Mouse (Mus musculus): ENCODE data around the gene R3hdm4.
"Not testable (repeated sequence)": the region's sequence is repeated elsewhere in the genome, so short reads cannot be mapped to it uniquely, and the experiment has no call there.

R3hdm4 gene

GRCm38 (mm10) chr10:79920958-79921535 lies at the start of gene R3hdm4:
TSS of gene R3hdm4 (minus strand) at chr10:79921208.
- no peak for DNase-seq (ENCODE audit: low spot score in 2 of 2)

DNA sequence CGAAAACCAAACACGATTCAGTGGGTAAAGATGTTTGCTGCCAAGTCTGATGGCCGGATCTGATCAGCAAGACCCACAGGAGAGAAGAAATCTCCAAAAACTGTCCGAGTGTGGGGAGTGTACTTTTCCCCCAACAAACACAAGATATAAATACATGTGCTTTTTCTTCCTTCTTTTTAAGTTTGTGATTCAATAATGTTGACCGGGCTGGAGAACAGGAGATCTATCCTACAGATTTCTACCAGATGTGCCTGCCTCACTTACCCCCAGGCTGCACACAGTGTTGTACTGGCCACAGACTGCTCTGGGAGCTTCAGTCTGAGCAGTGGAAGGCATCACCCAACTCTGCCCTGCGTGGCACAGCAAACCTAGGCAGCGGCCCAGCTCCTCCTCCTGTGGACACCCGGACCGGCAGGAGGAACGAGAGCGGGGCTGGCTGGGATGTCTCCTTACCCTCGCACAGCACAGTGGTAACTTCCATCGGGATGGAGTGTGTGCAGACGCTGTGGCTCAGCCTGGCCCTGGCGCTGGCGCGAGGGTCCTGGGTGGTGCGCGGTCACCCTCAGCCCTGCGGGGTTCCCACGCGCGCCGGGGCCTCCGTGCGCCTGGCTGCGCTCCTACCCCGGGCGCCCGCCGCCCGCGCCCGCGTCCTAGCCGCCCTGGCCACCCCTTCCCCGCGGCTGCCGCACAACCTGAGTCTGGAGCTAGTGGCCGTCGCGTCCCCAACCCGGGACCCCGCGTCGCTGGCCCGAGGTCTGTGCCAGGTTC lies 49.6 kb upstream of the R3hdm4 start, which contains the start of gene Grin3b:
Grin3b (plus strand) TSS at position 301 of the 768 bp plus-strand sequence.
- no peak for DNase-seq (ENCODE audit: low spot score in 2 of 2)

DNA sequence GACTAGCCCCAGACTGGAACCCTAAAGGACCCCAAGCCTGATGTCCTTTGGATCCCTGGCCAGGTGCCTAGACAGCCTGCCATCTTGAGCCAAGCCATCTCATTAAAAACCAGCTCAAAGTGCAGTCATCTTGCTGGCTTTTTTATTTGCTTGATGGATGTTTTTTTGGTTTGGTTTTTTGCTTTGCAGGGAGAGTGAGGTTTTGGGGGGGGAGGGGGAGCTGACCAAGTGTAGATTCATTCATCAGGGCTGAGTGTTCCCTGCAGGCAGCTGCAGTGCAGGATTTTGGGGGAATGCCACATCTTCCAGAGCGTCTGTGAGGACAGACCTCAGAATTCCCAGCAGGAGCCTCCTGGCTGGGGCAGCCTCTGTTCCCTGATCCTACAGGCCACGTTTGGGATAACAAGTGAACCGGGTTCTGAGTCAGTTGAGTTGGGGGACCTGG lies 48.1 kb upstream of the R3hdm4 start:
- no peak for DNase-seq (ENCODE audit: low spot score in 2 of 2)

GRCm38 (mm10) chr10:79968181-79968580 lies 47.2 kb upstream of the R3hdm4 start:
- no peak for DNase-seq (ENCODE audit: low spot score in 2 of 2)

DNA sequence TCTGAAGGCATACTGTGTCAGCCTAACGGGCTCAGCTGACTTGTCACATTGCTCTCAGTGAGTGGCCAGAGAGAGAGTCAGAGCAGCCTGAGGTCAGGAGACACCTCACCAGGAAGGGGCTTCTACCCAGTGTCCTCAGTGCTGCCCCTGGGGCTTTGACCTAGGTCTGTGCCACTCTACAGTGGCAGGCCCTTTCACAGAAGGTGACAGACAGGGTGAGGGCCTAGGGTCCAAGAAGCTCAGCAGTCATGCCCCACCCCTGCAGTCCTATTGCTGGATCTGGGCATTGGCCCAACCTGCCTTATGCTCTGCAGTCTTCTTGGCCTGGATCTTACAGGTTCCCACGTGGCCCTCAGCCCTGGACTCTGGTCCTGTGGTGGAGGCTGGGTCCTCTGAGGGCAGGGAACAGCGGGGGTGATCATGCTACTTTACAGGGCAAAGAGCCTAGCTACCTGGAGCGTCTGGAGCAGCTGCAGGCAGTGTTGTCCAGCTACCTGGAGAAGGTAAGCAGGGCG lies 45.9 kb upstream of the R3hdm4 start:
- DNase-seq (ENCODE audit: low spot score in 2 of 2): no peak

DNA sequence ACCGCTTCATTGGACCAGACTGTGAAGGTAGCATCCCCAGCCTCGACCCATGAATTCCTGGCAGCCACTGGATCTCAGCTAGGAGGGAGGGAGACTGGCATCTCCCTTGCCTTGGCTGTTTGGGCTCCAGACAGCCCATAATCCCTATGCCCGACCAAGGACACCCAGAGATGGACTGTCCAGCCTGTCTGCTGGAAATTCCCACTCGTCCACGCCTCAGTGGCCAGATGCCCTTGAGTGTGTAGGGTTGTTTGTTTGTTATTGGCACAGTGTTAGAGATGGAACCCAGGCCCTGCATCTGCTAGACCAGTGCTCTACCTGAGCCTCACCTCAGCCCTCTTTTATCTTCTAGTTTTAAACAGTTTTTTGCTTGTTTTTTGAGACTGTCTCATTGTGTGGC lies 44.3 kb upstream of the R3hdm4 start:
- no peak for DNase-seq (ENCODE audit: low spot score in 2 of 2)

DNA sequence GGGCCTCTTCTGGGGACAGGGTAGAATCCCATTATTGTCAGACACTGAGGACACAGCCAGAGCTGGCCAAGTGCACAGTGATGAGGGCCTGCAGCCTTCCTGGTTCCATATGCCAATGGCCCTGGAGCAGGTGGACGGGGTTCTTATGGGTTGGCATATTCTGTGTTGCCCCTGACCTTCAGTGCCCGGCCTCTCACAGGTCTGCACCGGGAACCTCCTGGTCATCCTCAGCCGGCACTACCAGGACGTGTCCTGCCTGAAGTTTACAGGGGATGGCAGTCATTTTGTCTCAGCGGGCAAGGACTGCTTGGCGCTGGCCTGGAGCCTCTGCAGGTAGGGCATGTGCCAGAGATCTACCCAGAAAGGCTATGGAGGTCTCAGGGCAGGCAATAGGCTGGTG lies 43.7 kb upstream of the R3hdm4 start:
- DNase-seq (ENCODE audit: low spot score in 2 of 2): no peak

- DNase-seq (ENCODE audit: low spot score in 2 of 2): no peak
Measured at GRCm38 (mm10) chr10:79960671-79961294, 39.8 kb upstream of the R3hdm4 start.

GRCm38 (mm10) chr10:79959847-79960601 lies 39.0 kb upstream of the R3hdm4 start, which contains the start of gene Wdr18:
TSS of gene Wdr18 (plus strand) at chr10:79960152.
- DNase-seq (ENCODE audit: low spot score in 2 of 2): peak; percentile 99

DNA sequence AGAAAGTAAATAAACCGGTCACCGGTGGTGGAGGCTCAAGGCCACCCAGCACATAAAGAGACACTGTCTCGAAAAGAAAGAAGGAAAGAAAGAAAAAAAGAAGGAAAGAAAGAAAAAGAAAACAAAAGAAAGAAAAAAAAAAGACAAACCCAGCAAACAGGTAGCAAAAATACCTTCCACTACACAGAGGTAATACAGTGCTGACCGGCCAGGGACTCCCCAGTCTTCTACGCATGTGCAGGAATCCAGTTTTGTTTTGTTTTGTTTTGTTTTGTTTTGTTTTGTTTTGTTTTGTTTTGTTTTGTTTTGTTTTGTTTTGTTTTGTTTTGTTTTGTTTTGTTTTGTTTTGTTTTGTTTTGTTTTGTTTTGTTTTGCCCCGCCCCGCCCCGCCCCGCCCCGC lies 38.4 kb upstream of the R3hdm4 start:
- not testable (repeated sequence) for DNase-seq (ENCODE audit: low spot score in 2 of 2)

- DNase-seq (ENCODE audit: low spot score in 2 of 2): peak; percentile 49 to 74
Measured at GRCm38 (mm10) chr10:79958140-79958816, 37.3 kb upstream of the R3hdm4 start.

DNA sequence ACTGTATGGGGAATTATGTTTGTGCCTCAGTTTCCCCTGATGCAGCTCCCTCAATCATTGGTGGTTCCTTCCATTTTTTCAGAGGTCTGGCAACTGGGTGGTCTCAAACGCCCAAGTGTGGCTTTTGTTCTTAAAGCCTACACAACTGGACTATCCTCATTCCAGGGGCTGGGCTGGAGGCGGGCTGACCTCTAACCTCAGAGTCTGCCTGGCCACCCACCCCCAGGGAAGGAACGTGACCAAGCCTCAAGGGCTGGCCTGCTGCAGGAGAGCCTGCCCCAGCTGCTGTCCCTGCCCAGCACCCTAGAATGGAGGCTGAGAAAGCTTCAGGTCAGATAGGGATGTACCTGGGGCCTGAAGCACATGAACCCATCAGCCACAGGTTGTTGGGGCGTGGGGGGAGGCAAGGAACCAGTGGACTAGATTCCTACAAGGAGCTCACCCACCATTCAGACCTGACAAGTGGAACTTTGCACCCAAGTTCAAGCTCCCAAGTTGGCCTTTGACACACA lies 35.7 kb upstream of the R3hdm4 start:
- DNase-seq (ENCODE audit: low spot score in 2 of 2): no peak

DNA sequence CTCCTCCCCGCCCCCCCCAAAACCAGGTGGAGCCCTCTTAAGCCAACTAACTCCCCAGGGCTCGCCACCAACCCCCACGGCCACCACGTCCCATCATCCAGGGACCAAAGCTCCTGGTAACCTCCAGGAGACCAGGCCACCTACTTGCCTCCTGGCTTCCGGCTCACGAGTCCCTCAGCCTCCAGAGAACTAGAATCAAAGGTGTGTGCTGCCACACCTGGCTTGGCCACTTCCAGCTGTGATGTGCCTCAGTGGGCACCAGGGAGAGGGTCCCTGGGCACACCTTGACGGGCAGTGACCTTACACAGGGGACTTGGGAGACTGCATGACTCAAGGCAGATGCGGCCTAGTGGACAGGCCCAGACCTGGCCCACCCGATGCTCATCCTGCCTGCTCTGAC lies 34.7 kb upstream of the R3hdm4 start:
- no peak for DNase-seq (ENCODE audit: low spot score in 2 of 2)

DNA sequence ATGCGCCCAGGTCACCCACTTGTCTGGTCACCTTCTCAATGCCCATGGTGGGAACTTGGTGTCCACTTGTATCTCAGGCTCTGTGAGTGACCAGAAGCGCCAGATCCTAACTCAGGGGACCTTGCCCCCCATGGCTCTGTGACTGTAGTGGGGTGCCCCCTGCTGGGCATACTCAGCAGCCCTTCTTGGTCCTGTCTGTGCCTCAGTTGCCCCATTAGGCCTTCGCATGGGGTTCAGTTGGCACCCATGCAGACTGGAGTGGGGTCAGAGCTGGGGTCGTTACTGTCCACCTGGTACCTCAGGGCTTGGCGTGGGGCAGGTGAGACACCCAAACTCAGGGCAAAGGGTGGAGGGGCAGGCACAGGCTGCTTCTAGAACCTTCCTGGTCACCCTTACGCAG lies 32.9 kb upstream of the R3hdm4 start:
- no peak for DNase-seq (ENCODE audit: low spot score in 2 of 2)

DNA sequence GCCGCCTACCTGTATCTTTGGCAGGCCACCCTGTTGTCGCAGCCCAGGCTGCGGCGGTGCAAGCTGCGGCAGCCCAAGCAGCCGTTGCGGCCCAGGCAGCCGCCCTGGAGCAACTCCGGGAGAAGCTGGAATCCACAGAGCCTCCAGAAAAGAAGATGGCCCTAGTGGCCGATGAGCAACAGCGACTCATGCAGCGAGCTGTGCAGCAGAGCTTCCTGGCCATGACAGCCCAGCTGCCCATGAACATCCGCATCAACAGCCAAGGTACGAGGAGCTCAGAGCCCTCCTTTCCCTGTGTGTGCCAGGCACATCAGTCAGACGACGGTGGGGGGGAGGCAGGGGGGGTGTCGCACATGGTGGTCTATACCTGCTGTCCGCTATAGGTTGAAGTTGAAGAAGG lies 29.7 kb upstream of the R3hdm4 start:
- DNase-seq (ENCODE audit: low spot score in 2 of 2): no peak

GRCm38 (mm10) chr10:79949873-79950272 lies 28.9 kb upstream of the R3hdm4 start:
- DNase-seq (ENCODE audit: low spot score in 2 of 2): no peak

DNA sequence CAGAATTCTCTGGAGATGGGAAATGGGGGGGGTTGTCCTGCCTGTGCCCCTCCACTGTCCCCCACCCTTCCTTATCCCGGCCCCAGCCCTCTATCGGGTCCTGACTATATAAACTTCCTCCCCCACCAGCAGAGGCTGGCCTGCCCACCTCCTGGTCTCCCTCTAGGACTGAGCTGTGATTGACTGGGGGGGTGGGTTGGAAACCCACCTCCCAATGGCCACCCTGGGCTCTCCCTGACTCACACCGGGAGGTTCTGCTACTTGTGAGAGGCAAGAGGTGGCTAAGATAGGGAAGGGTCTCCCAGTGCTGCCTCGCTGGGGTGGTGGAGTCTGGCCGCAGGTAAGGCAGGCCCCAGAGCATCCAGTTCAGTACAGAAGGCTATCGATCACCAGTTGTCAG lies 26.5 kb upstream of the R3hdm4 start:
- no peak for DNase-seq (ENCODE audit: low spot score in 2 of 2)

DNA sequence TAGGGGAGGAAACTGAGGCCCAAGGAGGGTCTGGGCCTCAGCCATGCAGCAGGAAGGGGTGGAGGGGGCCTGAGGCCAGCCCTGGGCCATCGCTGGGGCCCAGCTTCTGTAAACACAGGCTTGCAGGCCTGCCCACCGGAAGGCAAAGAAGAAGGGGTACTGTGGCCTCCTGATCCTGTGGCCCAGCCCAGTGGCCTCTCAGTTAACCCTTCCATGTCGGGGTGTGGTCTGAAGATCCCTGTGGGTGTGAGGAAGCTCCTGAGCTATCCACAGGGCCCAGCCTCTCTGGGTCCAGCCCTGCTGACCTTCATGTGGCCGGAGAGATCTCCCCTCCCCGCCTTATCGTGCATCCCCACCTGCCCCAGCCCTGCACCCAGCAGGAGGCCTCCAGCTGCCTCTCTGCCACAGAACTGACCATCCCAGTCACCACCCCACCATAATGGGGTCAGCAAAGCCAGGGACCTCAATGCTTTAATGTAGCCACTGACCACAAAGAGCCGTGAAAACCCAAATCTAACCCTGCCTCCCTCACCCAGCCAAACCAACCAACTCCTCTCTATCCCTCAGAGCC lies 25.8 kb upstream of the R3hdm4 start:
- DNase-seq (ENCODE audit: low spot score in 2 of 2): no peak

DNA sequence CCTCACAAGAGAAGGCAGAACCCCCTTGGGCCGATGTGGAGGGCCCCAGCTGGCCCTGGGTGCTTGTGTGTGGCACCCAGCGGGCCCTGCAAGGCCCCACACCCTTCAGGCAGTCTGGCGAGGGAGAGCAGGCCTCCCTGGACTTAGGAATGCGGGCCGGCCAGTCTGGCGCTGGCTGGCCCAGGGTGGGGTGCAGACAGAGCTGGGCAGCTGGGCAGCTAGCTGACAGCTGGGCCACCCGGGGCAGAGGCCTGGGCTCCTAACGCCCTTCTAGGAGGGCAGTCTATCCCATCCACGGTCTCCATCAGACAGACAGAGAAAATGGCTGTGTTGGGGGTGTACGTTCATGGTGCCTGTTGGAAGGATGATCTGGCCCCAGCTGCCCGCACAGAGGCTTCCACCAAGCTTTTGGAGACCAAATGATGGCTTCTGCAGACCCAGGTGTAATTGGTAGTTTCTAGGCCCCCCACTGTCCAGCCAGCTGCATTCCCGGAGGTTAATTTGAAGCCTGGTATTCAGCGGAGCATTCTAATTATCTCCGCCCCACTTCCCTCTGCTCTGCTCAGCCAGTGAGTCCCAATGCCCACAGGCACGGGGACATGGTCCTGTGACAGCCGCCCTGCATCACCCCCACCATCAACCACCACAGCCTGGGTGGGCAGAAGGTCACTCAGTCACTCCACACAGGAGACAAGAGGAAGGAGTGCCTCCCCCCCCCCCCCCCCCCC lies 24.7 kb upstream of the R3hdm4 start:
- no peak for DNase-seq (ENCODE audit: low spot score in 2 of 2)

DNA sequence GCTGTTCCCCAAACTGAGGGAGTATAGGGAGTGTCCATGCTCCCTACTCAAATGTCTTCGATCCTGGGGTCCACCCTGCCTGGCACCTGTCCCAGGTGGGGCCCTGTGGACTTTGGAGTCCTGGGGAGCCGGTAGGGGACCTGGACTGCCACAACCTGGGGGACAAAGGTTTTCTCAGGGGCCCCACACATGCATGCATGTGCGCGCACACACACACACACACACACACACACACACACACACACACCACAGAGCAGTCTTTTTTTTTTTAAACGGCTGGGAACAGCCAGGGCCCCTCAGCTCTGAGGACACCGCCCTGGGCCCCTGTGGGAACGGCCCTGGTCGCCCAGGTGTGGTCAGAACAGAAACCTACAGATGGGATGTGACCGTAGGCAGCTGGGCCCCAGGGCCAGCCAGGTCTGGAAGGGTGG lies 22.5 kb upstream of the R3hdm4 start:
- no peak for DNase-seq (ENCODE audit: low spot score in 2 of 2)
